Mouse (Mus musculus): ENCODE measurements around the gene Mospd2. TPM values are rescaled to one million over a fixed set of nuclear protein-coding genes. Genes with fewer than 3 reads are reported as not detected.

Mospd2 gene
- not detected in 2 replicates for polyA plus RNA-seq (2012; ENCODE audit: insufficient read depth, insufficient read length, low replicate concordance, missing spikeins)

DNA sequence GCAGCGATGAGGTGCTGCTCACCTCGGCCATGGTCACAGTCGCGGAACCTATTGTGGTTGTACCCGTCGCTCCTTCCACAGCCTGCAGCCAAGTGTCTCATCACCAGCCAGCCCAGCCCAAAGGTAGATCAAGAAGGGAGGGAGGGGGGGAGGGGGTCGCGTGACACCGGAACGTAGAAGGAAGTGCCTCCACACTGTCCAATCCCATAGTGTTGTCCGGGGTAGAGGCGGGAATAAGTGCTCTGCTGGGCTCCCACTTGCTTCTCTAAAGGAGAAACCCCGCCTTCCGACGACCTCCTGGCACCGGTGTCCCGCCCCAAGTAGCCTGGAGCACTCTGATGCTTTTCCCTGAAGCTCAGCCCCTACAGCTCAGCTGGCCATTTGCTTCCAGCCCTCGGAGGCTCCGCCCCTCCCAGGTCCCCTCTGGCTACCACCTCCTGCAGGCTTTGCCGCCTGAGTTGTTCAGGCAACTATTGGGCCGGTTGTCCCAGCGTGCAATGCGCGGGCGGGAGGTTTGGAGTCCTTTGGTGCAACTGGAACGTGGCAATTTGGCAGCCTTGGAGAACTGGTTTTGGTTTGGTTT is at the start of gene Mospd2, which contains the start of gene Fancb:
TSS of gene Mospd2 (minus strand) at position 183 of the 583 bp plus-strand sequence.
TSS of gene Fancb (plus strand) at position 400 of the 583 bp plus-strand sequence.
- TF ChIP-seq CTCF (IDR thresholded peaks at IDR 0.05; ENCODE audit: insufficient read depth, low read depth, low read length) (no peak), POLR2A (IDR thresholded peaks at IDR 0.05; ENCODE audit: insufficient read depth, low read depth, low read length) (no peak)
- H3K4me3 ChIP-seq (ENCODE audit: insufficient read depth, low read depth, low read length) = peak within 1 kb of the TSS; percentile 81
- H3K4me1 ChIP-seq (ENCODE audit: control insufficient read depth, insufficient read depth, low read length) = no peaks in the 10 kb centered on the region
- no peak within 1 kb of the TSS for H3K27ac ChIP-seq (ENCODE audit: insufficient read depth, low read depth, low read length)
- 15% methylated on average over 26 of the region's 26 CpGs for WGBS

DNA sequence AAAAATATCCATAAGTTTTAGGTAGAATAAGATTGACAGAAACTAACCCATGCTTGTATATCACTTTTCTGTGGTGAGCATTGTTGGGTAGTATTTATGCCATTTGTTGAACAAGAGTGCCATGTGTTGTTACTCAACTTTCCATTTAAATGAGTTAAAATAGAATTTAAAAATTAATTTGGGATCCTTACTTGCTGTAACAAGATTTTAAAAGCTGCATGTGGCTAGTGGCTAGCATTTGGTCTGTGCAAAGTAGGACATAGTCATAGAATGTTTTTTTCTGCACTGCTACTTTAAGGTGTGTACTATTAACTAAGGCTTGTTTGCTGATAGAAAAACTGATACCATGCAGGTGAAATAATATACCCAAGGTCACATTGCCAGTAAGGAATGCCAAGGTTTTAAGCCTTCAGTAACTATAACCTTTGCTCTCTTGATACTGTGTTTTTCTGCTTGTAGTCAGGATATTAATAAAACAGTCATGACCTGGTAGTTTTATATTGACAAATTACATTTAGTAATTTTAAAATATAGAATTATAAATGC is 24.7 kb upstream of the Mospd2 start, which contains the start of gene Gm17604:
TSS of gene Gm17604 (minus strand) at position 51 of the 546 bp plus-strand sequence.
- Histone ChIP-seq H3K27ac (ENCODE audit: insufficient read depth, low read depth, low read length) (no peak within 1 kb of the TSS), H3K4me1 (ENCODE audit: control insufficient read depth, insufficient read depth, low read length) (no peaks in the 10 kb centered on the region), H3K4me3 (ENCODE audit: insufficient read depth, low read depth, low read length) (no peak within 1 kb of the TSS)
- TF ChIP-seq CTCF (IDR thresholded peaks at IDR 0.05; ENCODE audit: insufficient read depth, low read depth, low read length) (no peak), POLR2A (IDR thresholded peaks at IDR 0.05; ENCODE audit: insufficient read depth, low read depth, low read length) (no peak)

DNA sequence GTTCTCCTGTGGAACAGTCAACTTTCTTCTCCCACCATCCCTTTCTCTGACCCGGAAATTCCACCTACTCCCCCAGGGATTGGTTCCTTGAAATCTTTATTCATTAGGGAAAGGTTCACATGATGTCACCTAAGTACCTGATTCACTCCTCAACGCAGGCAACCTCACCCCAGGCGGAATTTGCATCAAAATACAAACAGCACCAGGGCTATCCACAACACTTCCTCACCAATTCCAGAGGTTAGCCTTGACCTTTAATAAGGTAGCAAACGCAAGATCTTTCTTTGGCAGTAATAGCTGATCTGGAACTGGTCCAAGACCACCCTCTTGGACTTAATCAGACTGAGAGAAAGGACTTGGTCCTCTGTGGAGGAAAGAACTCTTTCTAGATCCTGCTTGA is 23.0 kb upstream of the Mospd2 start:
- Histone ChIP-seq H3K27ac (ENCODE audit: insufficient read depth, low read depth, low read length) (no peak overlapping the region), H3K4me3 (ENCODE audit: insufficient read depth, low read depth, low read length) (no peak overlapping the region), H3K4me1 (ENCODE audit: control insufficient read depth, insufficient read depth, low read length) (no peaks in the 10 kb centered on the region)
- TF ChIP-seq CTCF (IDR thresholded peaks at IDR 0.05; ENCODE audit: insufficient read depth, low read depth, low read length) = no peak
- TF ChIP-seq POLR2A (IDR thresholded peaks at IDR 0.05; ENCODE audit: insufficient read depth, low read depth, low read length) = no peak
- 49% methylated on average over 4 of the region's 4 CpGs for WGBS

GRCm38 (mm10) chrX:164978866-164979265 is 1.3 kb downstream of the Mospd2 start:
- Histone ChIP-seq H3K4me1 (ENCODE audit: control insufficient read depth, insufficient read depth, low read length) (no peaks in the 10 kb centered on the region), H3K4me3 (ENCODE audit: insufficient read depth, low read depth, low read length) (no peak overlapping the region), H3K27ac (ENCODE audit: insufficient read depth, low read depth, low read length) (no peak overlapping the region)
- WGBS = 93% methylated on average over 2 of the region's 2 CpGs
- TF ChIP-seq CTCF (IDR thresholded peaks at IDR 0.05; ENCODE audit: insufficient read depth, low read depth, low read length) = no peak
- TF ChIP-seq POLR2A (IDR thresholded peaks at IDR 0.05; ENCODE audit: insufficient read depth, low read depth, low read length) = no peak

DNA sequence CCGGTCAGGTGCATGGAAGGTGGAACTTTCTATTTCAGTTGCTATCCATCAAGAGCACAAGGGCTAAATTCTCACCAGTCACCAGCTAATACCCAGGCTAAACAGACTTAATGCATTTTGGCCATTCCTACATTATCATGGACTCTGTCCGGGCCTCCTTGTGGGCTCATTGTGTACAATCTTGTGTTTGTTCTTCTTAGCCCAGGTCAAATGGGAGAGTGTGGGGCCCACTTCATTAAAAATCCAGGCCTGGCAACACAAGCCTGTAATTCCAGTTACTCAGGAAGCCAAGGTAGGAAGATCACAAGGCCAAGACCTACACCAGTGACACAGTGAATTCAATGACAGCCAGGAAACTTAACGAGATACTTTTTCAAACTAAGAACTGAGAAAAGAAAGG is 9.0 kb downstream of the Mospd2 start:
- no peak overlapping the region for H3K4me3 ChIP-seq (ENCODE audit: insufficient read depth, low read depth, low read length)
- H3K4me1 ChIP-seq (ENCODE audit: control insufficient read depth, insufficient read depth, low read length) = no peaks in the 10 kb centered on the region
- no peak for TF ChIP-seq CTCF (IDR thresholded peaks at IDR 0.05; ENCODE audit: insufficient read depth, low read depth, low read length)
- TF ChIP-seq POLR2A (IDR thresholded peaks at IDR 0.05; ENCODE audit: insufficient read depth, low read depth, low read length) = no peak
- H3K27ac ChIP-seq (ENCODE audit: insufficient read depth, low read depth, low read length) = no peak overlapping the region
- 81% methylated on average over 3 of the region's 3 CpGs for WGBS

DNA sequence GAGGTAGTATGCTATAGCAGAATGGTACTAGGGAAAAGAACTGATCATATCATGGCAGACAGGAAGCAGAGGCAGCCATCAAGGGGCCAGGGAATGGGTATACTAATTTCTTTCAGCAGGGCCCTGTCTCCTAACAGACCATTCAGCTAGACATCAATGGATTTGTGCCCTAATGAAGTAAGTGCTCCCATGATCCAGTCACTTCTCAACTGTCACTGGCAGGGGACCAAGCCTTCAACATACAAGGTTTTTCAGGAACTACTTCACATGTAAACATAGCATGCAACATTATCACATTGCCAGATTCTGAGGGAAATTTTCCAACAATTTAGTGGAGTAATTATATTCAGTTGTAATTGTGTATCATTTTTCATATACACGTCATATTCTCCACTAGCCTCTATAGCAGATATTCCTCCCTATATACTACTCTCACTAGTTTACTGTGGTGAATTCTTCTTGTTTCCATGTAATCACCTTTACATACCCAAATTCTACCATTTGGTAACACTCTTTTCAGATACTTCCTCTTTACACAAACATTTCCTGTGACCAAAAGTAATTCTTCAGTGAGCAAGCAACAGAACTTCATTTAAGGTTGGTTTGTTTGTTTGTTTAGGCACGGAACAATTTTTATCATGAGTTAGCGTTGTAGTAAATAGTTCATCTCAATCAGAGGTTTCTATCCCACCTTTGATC is 14.3 kb downstream of the Mospd2 start:
- whole genome bisulfite sequencing = 88% methylated on average over 3 of the region's 3 CpGs
- no peaks in the 10 kb centered on the region for H3K4me1 ChIP-seq (ENCODE audit: control insufficient read depth, insufficient read depth, low read length)
- no peak overlapping the region for H3K27ac ChIP-seq (ENCODE audit: insufficient read depth, low read depth, low read length)
- no peak overlapping the region for H3K4me3 ChIP-seq (ENCODE audit: insufficient read depth, low read depth, low read length)
- TF ChIP-seq POLR2A (IDR thresholded peaks at IDR 0.05; ENCODE audit: insufficient read depth, low read depth, low read length) = no peak
- no peak for TF ChIP-seq CTCF (IDR thresholded peaks at IDR 0.05; ENCODE audit: insufficient read depth, low read depth, low read length)

DNA sequence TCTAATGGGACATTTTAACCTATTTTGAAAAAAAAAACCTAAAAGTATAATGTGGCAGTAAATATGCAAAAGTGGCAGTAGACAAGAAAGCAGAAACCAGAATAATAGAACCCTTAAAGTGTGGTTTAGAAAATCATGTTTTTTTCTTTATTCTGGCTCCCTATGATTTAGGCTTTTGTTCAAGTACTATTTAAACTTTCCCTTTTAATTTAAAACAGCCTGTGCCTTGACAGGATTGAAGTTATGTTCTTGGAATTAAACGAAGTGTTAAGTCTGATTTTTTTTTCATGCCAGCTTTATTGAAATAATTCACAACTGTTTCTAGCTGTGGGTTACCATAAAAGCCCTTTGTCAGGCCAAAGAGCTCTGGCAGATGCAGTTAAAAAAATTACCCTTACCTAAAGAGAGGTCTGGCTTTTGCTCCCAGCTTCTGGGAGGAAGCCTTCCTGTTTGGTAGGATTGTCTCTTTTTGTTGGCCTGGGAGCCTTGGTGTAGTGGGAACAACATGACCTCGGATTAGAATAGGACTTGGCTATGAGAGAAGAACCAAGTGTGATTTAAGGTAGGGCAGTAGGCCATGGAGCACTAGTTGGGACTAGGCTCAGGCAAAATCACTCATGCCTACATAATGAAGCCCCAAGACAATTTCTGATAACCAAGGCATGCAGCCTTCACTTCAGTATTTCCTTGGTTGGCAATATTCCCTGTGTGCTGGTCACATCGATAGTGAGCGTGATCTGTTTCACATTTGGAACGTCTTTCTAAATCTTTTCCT is 27.4 kb downstream of the Mospd2 start:
- H3K4me1 ChIP-seq (ENCODE audit: control insufficient read depth, insufficient read depth, low read length) = no peaks in the 10 kb centered on the region
- no peak for TF ChIP-seq CTCF (IDR thresholded peaks at IDR 0.05; ENCODE audit: insufficient read depth, low read depth, low read length)
- no peak for TF ChIP-seq POLR2A (IDR thresholded peaks at IDR 0.05; ENCODE audit: insufficient read depth, low read depth, low read length)
- no peak overlapping the region for H3K4me3 ChIP-seq (ENCODE audit: insufficient read depth, low read depth, low read length)
- WGBS = 60% methylated on average over 5 of the region's 5 CpGs
- H3K27ac ChIP-seq (ENCODE audit: insufficient read depth, low read depth, low read length) = no peak overlapping the region

GRCm38 (mm10) chrX:164951858-164952576 is 28.2 kb downstream of the Mospd2 start:
- 68% methylated on average over 11 of the region's 11 CpGs for WGBS
- Histone ChIP-seq H3K4me1 (ENCODE audit: control insufficient read depth, insufficient read depth, low read length) (no peaks in the 10 kb centered on the region), H3K4me3 (ENCODE audit: insufficient read depth, low read depth, low read length) (no peak overlapping the region), H3K27ac (ENCODE audit: insufficient read depth, low read depth, low read length) (no peak overlapping the region)
- TF ChIP-seq CTCF (IDR thresholded peaks at IDR 0.05; ENCODE audit: insufficient read depth, low read depth, low read length) = no peak
- TF ChIP-seq POLR2A (IDR thresholded peaks at IDR 0.05; ENCODE audit: insufficient read depth, low read depth, low read length) = no peak

All from olfactory bulb, adult 2 months (tissue).